Mouse (Mus musculus): ENCODE results near the gene Btbd19. TPM values are rescaled to one million over a fixed set of nuclear protein-coding genes. Genes with fewer than 3 reads are reported as not detected.
A peak's percentile ranks its signal among the peaks of the same experiment; 100 is the strongest.

The Btbd19 gene
- polyA plus RNA-seq, 1 experiment from 2014 or later = 4.3 TPM

- H3K27me3 ChIP-seq (replicated peaks; ENCODE audit: insufficient read depth, low read length) = no peaks in the 10 kb centered on the region
- H3K9me3 ChIP-seq (ENCODE audit: low read length) = no peaks in the 10 kb centered on the region
- H3K27ac ChIP-seq (ENCODE audit: low read length) = no peak overlapping the region
- H3K4me2 ChIP-seq (replicated peaks; ENCODE audit: low read depth, low read length) = no peak overlapping the region
- no peak overlapping the region for H3K9ac ChIP-seq (replicated peaks; ENCODE audit: low read depth)
- 71% methylated on average over 3 of the region's 3 CpGs for WGBS
- no peaks in the 10 kb centered on the region for H3K36me3 ChIP-seq (ENCODE audit: insufficient read depth, low read length)
- ATAC-seq (peak; percentile 22; the same call in 1 of the 2 replicates), DNase-seq (ENCODE audit: low spot score) (peak; percentile 64)
- TF ChIP-seq EP300 (IDR thresholded peaks at IDR 0.05) (peak; percentile 30; the same call in 1 of the 2 replicates), CTCF (IDR thresholded peaks at IDR 0.05) (no peak)
- H3K4me3 ChIP-seq (ENCODE audit: low read depth, low read length) = no peak overlapping the region
- H3K4me1 ChIP-seq (ENCODE audit: insufficient read depth, low read depth, low read length) = no peaks in the 10 kb centered on the region; the same call in 1 of the 2 replicates
These were observed 30.7 kb downstream of the Btbd19 start for GRCm38 (mm10) chr4:117094626-117095361.

- 69% methylated on average over 7 of the region's 7 CpGs for WGBS
- Histone ChIP-seq H3K27me3 (replicated peaks; ENCODE audit: insufficient read depth, low read length) (no peaks in the 10 kb centered on the region), H3K4me3 (ENCODE audit: low read depth, low read length) (no peak overlapping the region), H3K36me3 (ENCODE audit: insufficient read depth, low read length) (no peaks in the 10 kb centered on the region), H3K9ac (replicated peaks; ENCODE audit: low read depth) (no peak overlapping the region), H3K27ac (ENCODE audit: low read length) (no peak overlapping the region), H3K4me2 (replicated peaks; ENCODE audit: low read depth, low read length) (no peak overlapping the region), H3K4me1 (ENCODE audit: insufficient read depth, low read depth, low read length) (no peaks in the 10 kb centered on the region), H3K9me3 (ENCODE audit: low read length) (no peaks in the 10 kb centered on the region)
- no peak for DNase-seq (ENCODE audit: low spot score)
- TF ChIP-seq CTCF (IDR thresholded peaks at IDR 0.05) = no peak
- no peak for TF ChIP-seq EP300 (IDR thresholded peaks at IDR 0.05)
- ATAC-seq = no peak
These were observed 34.9 kb downstream of the Btbd19 start for GRCm38 (mm10) chr4:117090586-117090985.

DNA sequence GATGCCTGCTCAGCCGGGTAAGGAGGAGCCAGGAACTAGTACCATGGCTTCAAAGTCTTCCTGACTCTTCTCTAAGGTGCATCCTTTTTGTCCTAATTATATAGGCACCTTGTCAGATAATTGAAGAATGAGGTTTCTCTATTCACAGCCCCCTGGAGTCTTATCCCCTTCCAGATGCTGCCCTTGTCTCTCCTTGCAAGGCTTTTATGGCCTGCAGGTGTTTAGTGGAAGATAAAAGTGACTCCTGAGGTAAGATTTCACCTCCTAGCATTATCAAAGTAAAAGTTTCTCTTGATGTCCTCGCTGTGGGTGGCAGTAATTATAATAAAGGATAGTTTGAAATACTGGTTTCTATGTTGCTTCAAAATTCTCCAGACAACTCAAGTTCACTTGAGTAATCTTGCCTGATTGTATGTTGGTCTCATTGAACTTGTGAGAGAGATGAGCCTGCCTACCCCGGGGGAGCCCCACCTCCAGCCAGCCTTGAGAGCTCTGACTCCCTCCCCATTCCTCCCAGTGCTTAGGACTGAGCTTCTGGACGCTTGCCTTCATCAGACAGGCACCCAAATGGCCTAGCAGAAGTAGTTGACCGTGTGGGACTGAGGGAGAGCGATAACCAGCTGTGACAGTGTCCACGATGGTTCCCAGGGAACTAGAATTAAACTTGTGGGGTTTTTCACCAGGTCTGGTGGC is 37.4 kb downstream of the Btbd19 start:
- ATAC-seq (no peak), DNase-seq (ENCODE audit: low spot score) (no peak)
- H3K4me2 ChIP-seq (replicated peaks; ENCODE audit: low read depth, low read length) = no peak overlapping the region
- H3K27ac ChIP-seq (ENCODE audit: low read length) = no peak overlapping the region
- TF ChIP-seq CTCF (IDR thresholded peaks at IDR 0.05) (no peak), EP300 (IDR thresholded peaks at IDR 0.05) (no peak)
- 75% methylated on average over 7 of the region's 7 CpGs for WGBS
- H3K4me1 ChIP-seq (ENCODE audit: insufficient read depth, low read depth, low read length) = no peaks in the 10 kb centered on the region
- no peaks in the 10 kb centered on the region for H3K27me3 ChIP-seq (replicated peaks; ENCODE audit: insufficient read depth, low read length)
- H3K9ac ChIP-seq (replicated peaks; ENCODE audit: low read depth) = no peak overlapping the region
- no peak overlapping the region for H3K4me3 ChIP-seq (ENCODE audit: low read depth, low read length)
- no peaks in the 10 kb centered on the region for H3K36me3 ChIP-seq (ENCODE audit: insufficient read depth, low read length)
- no peaks in the 10 kb centered on the region for H3K9me3 ChIP-seq (ENCODE audit: low read length)

DNA sequence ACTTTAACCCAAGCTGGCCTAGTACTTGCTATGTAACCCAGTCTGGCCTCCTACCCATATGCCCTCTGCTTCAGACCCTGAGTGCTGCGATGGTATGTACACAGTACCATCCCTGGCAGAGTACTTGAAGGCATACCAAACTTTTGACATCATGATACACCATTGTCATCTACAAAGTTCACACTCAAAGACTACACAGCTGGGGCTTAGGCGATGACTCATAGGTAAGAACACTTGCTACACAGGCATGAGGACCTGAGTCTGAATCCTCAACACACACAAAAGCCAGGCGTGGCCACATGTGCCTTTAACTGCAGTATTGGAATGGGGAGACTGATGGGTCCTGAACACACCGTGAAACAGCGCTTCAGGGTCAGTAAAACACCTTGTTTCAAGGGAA is 54.3 kb downstream of the Btbd19 start:
- WGBS = 71% methylated on average over 5 of the region's 5 CpGs
- TF ChIP-seq EP300 (IDR thresholded peaks at IDR 0.05) (peak; percentile 61; the same call in 1 of the 2 replicates), CTCF (IDR thresholded peaks at IDR 0.05) (no peak)
- Histone ChIP-seq H3K4me3 (ENCODE audit: low read depth, low read length) (no peak overlapping the region), H3K9ac (replicated peaks; ENCODE audit: low read depth) (no peak overlapping the region), H3K4me2 (replicated peaks; ENCODE audit: low read depth, low read length) (no peak overlapping the region), H3K9me3 (ENCODE audit: low read length) (no peaks in the 10 kb centered on the region), H3K27ac (ENCODE audit: low read length) (no peak overlapping the region), H3K36me3 (ENCODE audit: insufficient read depth, low read length) (peaks cover 8% of the 10 kb centered on the region; the same call in 1 of the 2 replicates), H3K27me3 (replicated peaks; ENCODE audit: insufficient read depth, low read length) (no peaks in the 10 kb centered on the region), H3K4me1 (ENCODE audit: insufficient read depth, low read depth, low read length) (no peaks in the 10 kb centered on the region)
- peak; percentile 93 for ATAC-seq
- peak; percentile 39 for DNase-seq (ENCODE audit: low spot score)

DNA sequence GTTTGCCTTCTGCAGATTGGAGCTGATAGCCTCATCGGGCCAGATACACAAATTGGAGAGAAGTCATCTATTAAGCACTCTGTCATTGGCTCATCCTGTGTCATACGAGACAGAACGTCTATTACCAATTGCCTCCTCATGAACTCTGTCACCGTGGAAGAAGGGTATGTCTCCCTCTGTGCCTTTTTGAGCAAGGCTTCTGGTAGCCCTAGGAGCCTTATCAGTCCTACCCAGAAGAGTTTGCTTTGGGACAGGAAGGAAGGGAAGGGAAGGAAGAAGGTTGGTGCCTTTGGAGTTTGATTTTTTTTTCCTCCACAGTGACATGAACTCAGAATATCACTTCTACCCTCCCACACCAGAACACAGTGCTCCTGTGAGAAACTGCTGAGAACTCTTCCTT is 54.9 kb downstream of the Btbd19 start:
- Histone ChIP-seq H3K27me3 (replicated peaks; ENCODE audit: insufficient read depth, low read length) (no peaks in the 10 kb centered on the region), H3K36me3 (ENCODE audit: insufficient read depth, low read length) (peaks cover 8% of the 10 kb centered on the region; the same call in 1 of the 2 replicates), H3K4me1 (ENCODE audit: insufficient read depth, low read depth, low read length) (no peaks in the 10 kb centered on the region), H3K4me2 (replicated peaks; ENCODE audit: low read depth, low read length) (no peak overlapping the region), H3K9me3 (ENCODE audit: low read length) (no peaks in the 10 kb centered on the region), H3K9ac (replicated peaks; ENCODE audit: low read depth) (no peak overlapping the region), H3K27ac (ENCODE audit: low read length) (no peak overlapping the region), H3K4me3 (ENCODE audit: low read depth, low read length) (no peak overlapping the region)
- ATAC-seq = no peak
- 64% methylated on average over 4 of the region's 4 CpGs for WGBS
- no peak for DNase-seq (ENCODE audit: low spot score)
- TF ChIP-seq EP300 (IDR thresholded peaks at IDR 0.05) = no peak
- TF ChIP-seq CTCF (IDR thresholded peaks at IDR 0.05) = no peak

GRCm38 (mm10) chr4:117069647-117070046 is 55.9 kb downstream of the Btbd19 start:
- no peak overlapping the region for H3K4me2 ChIP-seq (replicated peaks; ENCODE audit: low read depth, low read length)
- no peak for TF ChIP-seq EP300 (IDR thresholded peaks at IDR 0.05)
- no peak for TF ChIP-seq CTCF (IDR thresholded peaks at IDR 0.05)
- no peak for ATAC-seq
- H3K9me3 ChIP-seq (ENCODE audit: low read length) = no peaks in the 10 kb centered on the region
- no peak for DNase-seq (ENCODE audit: low spot score)
- no peaks in the 10 kb centered on the region for H3K27me3 ChIP-seq (replicated peaks; ENCODE audit: insufficient read depth, low read length)
- H3K4me3 ChIP-seq (ENCODE audit: low read depth, low read length) = no peak overlapping the region
- peaks cover 8% of the 10 kb centered on the region; the same call in 1 of the 2 replicates for H3K36me3 ChIP-seq (ENCODE audit: insufficient read depth, low read length)
- WGBS = 89% methylated on average over 1 of the region's 1 CpGs
- no peak overlapping the region for H3K27ac ChIP-seq (ENCODE audit: low read length)
- H3K9ac ChIP-seq (replicated peaks; ENCODE audit: low read depth) = no peak overlapping the region
- H3K4me1 ChIP-seq (ENCODE audit: insufficient read depth, low read depth, low read length) = no peaks in the 10 kb centered on the region

Small RNA genes lying within 50 kb of the gene (microRNA-seq; reads per million reads assigned to microRNA genes)
- gene Gm22398 = not detected

Other genes with a start within 250 kb of the Btbd19 start
- gene Zswim5, start 248.3 kb downstream of the Btbd19 start, polyA plus RNA-seq (2015; fragmentation: Nextera tagmentation; extraction: Ambion mirVana) = 0.37 and 0.38 TPM in 2 replicates
- gene Urod, start 131.3 kb downstream of the Btbd19 start, polyA plus RNA-seq (2015; fragmentation: Nextera tagmentation; extraction: Ambion mirVana) = 76.6 and 82.0 TPM in 2 replicates
- 9.6 and 10.2 TPM in 2 replicates for gene Hectd3, start 130.4 kb downstream of the Btbd19 start, polyA plus RNA-seq (2015; fragmentation: Nextera tagmentation; extraction: Ambion mirVana)
- gene Eif2b3, start 106.3 kb downstream of the Btbd19 start, polyA plus RNA-seq (2015; fragmentation: Nextera tagmentation; extraction: Ambion mirVana) = 21.9 and 24.7 TPM in 2 replicates
- 3.6 and 4.0 TPM in 2 replicates for gene Ptch2, start 29.6 kb downstream of the Btbd19 start, polyA plus RNA-seq (2015; fragmentation: Nextera tagmentation; extraction: Ambion mirVana)
- gene Tctex1d4, start 1.1 kb upstream of the Btbd19 start, polyA plus RNA-seq (2015; fragmentation: Nextera tagmentation; extraction: Ambion mirVana) = 26.1 and 27.2 TPM in 2 replicates
- 4.0 and 5.0 TPM in 2 replicates for gene Plk3, start 8.2 kb upstream of the Btbd19 start, polyA plus RNA-seq (2015; fragmentation: Nextera tagmentation; extraction: Ambion mirVana)
- gene Rps8, start 30.5 kb upstream of the Btbd19 start, polyA plus RNA-seq (2015; fragmentation: Nextera tagmentation; extraction: Ambion mirVana) = 633 and 681 TPM in 2 replicates
- 2.0 and 3.0 TPM in 2 replicates for gene Kif2c, start 56.9 kb upstream of the Btbd19 start, polyA plus RNA-seq (2015; fragmentation: Nextera tagmentation; extraction: Ambion mirVana)
- gene Tmem53, start 126.2 kb upstream of the Btbd19 start, polyA plus RNA-seq (2015; fragmentation: Nextera tagmentation; extraction: Ambion mirVana) = 23.5 and 27.6 TPM in 2 replicates
- 3.8 and 5.0 TPM in 2 replicates for gene Armh1, start 126.4 kb upstream of the Btbd19 start, polyA plus RNA-seq (2015; fragmentation: Nextera tagmentation; extraction: Ambion mirVana)

All from lung, postnatal 0 days (tissue).